Mouse (Mus musculus) retina, embryonic 14.5 days (tissue): ENCODE results near the gene Ctf2.

Experiments used
- DNase-seq: peaks from one replicate; pipeline ENCODE4 v3.0.0-alpha.2; 2015; ENCODE audit warnings: low spot score

Gene Ctf2

DNA sequence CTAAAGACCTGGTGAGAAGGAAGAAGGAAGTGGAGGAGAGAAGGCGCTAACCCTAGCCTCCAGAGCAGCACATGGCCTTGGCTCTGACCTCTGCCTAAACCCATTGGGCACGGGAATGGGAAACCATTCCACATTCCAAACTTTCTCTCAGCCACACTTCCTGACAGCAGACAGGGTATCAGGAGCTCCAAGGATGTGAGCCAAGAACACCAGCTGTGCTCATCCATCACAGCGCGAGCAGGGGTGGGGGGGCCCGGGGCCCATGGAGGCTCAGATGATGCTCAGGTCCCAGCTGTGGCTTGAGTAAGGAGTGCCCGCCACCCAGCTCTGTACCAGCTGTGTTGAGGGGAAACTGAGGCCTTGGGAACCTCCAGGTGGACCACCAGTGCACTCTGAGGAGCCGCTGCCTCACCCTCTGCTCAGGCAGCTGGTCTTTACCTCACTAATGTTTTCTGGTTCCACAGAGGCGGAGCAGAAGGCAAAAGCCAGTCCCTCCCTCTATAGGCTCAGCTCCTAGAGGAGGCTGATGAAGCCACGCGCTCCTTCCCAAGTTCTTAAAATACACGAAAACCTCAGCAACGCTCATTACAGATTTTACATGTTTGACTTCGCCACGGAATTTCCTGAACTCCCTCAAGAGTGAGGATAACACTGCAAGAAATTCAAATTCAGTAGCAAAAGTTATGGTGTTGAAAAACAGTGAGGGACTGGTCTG, 46.5 kb downstream of the Ctf2 start:
- no peak for DNase-seq

DNA sequence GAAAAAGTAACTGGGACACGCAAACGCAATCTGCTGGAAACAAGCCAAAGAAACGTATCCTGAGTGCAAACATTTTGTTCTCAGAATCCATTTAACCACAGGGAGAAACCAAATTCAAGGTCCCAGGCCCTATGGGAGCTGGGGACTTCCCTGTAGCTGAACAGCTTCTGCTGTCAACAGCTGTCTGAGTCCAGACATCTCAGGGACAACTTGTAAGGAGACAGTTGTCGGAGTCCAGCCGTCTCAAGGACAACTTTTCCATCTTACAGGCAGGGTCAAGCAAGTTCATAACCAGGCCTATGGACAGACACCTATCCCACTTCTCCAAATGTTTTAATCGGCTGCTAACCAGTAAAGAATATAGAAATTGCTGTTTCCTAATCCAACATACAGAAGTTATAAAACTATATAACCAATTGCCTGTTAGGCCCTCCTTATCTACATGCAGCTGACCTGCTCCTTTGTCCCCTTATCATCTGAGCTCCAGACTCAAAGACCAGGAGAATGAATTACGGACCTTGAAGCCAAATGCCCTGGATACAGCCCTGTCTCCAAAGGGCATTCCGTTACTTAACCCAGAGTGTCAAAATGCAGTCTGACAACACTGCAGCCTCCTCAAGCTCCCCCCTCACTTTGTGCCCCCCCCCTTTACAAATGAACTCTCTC, 49.9 kb downstream of the Ctf2 start:
- no peak for DNase-seq

DNA sequence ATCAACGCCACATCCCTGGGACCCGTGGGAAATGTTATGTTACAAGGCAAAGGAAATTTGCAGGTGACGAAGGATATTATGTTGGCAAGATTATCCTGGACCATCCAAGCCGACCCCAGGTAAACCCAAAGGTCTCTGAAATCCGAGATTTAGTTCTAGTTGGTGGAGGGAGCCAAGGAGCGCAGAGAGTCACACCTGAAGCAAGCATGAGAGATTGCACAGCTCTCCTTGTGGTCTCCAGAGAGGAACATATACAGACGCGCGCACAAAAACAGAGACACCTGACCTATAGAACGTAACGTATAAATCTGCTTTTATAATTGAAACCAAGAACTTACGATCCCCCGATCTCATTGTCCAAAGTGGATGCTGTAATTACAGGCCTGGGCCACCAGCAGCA, 51.4 kb downstream of the Ctf2 start:
- no peak for DNase-seq

DNA sequence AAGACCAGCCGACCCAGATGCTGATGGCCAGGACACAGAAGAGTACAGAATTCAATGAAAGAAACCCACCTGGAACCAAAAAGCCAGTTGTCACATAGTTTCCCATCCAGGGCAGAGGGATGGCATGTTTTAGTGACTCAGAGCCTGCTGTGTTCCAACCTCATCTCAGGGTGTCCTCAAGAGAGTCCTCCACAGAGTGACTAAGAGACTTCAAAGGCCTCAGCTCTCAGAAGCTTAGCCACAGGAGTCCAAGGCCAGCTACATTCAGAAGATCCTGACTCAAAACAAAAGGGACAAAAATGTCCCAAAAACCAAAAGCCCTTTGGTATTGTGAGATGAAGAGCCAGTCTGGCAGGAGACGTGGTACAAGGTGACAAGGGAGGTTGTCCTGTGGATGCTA, 53.2 kb downstream of the Ctf2 start:
- DNase-seq, result no peak

DNA sequence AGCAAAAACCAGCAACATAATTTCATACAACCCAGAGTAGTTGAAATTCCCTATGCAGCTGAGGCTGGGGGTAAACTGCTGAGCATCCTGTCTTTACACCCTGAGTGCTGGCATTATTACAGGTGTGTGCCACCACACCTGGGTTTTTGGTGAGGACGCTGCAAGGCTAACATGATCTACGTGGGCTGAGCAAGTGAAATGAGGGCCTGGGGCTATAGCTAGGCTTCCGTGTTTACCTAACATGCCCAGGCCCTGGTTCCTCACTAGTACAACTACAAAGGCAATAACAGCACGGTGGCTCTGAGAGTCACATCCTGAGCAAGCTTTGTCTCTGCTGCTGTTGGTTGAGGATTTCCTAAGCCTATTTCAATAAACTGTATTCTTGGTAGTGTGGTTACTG, 54.4 kb downstream of the Ctf2 start:
- DNase-seq, result no peak

DNA sequence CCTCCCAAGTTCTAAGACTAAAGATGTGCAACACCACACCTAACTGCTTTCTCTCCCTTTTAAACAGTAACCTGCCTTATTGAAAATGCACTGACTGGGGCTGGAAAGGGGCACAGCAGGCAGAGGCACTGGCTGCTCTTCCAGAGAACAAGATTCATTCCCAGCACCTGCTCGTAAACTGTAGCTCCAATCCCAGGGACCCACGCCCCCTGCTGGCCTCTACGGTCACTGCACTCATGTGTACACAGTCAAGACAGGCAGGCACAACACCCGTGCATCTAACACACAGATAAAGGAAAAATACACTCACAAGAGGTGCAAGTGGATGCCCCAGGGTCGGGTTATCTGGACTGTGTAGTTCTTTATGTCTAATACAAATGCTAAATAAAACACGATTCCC, 54.9 kb downstream of the Ctf2 start:
- peak; percentile 61 for DNase-seq

DNA sequence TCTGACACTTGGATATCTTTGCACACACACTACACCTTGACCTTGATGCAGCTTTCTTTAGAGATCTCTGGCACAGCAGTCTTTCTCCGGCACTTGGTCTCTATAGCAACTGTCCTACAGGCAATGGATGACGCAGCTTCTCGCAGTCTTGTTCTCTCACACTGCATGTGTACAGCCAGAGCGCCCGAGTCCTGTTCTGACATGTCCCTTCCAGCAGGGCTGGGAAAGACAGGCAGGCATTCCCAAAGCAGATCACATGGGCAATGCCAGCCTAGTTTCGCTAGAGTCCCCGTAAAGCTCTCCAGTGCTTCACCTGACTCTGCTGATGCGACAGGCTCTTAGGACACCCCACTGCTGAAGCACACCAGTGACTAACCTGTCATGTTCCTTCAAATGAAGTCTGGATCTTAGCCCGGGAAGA, 56.6 kb downstream of the Ctf2 start:
- DNase-seq, result no peak

DNA sequence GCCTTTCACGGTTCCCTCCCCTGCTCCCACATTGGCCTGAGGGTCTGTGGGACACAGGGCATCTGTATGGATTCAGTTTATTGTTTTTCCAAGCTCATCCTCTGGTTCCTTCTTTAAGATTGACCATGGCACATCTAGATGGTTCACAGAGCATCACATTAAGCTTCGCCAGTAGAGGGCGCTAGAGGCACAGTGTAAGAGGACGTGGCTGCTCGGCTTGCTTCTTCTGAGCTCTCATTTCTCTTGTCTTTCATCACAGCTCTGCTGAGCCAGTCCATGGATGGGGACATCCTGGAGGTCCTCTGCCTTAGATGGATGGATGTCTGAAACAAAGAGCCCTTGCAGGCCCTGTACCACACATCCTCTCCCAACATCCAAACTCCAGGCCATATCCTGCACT, 57.0 kb downstream of the Ctf2 start:
- peak; percentile 97 for DNase-seq

DNA sequence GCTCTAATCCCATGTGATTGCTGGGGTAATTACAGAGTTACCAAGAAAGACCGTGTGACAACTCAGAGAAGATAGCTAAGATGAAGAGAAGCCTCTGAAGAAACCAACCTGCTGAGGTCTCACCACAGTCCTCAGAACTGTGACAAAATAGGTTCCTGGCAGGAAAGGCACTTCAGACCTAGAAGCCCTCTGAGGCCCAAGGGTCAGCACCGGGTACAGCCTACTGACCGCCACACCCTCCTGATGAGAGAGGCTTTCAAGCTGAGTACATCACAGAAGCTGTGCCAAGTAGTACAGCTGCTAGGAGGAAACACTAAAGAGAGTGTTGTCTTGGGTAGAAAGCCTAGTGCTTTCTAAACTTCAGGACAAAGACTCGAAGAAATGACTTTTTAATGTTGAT, 59.2 kb downstream of the Ctf2 start:
- DNase-seq, result no peak

DNA sequence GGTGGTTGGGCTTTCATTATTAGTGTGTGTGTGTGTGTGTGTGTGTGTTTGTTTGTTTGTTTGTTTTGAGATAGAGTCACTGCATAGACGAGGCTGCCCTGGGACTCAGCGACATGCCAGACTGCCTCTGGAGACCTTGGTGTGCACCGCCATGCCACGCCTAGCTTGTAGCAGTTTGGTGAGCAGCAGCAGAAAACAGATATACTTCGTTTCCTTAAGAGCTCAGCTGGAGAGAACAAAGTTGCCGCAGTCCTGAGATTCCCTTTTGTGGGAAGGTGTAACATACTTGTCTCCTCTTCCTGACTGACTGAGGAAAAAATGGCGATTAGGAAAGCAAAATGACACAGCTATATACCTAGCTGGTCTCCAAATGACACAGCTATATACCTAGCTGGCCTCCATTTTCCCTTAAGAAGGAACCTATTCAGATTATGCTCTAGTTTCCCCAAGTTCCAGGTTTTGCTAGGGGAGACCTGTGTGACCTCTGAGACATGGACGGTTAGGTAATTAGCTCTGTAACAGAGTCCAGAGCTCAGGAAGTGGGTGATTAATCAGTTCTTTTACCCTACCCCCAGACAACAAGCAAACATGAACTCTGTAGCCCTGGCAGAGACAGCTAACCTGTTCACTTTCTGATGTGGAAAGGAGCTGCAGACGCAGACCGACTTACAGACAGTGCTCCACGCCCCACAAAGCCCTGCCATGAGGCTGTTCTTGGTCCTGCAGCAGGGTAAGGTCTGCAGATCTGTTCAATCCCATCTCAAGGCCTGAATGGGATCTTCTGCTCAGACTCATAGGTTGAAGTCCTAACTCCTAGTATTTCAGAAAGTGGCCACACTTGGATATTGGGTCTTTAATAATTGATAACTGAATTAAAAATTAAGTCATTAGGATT, 59.8 kb downstream of the Ctf2 start:
- DNase-seq, result no peak
